Mouse (Mus musculus) liver, embryonic 14.5 days (tissue): ENCODE results near the gene Ick. TPM values are rescaled to one million over a fixed set of nuclear protein-coding genes. Genes with fewer than 3 reads are reported as not detected.
A peak's percentile ranks its signal among the peaks of the same experiment; 100 is the strongest.

Experiments used
- ATAC-seq: fragments of 200-750 bp; cut with Nextera tagmentation; 2 replicates; pipeline ENCODE4 v1.8.0; 2017; ENCODE audit warnings: moderate number of reproducible peaks, mild to moderate bottlenecking, moderate library complexity; ENCODE audit not compliant: insufficient read depth
- DNase-seq, 3 experiments: peaks; one replicate each; pipeline ENCODE4 v3.0.0-alpha.2; 2012 to 2013; ENCODE audit warnings: low read depth in 3 of 3, low spot score in 3 of 3
- H3K27ac ChIP-seq: fragments of 300-500 bp; sonication (generic); 2 replicates; pipeline ENCODE4 v1.5.1; 2014; ENCODE audit warnings: moderate library complexity, mild to moderate bottlenecking, control low read depth, inconsistent platforms
- H3K27me3 ChIP-seq: fragments of 300-500 bp; sonication (generic); 2 replicates; pipeline ENCODE4 v1.6.1; 2014; ENCODE audit warnings: mild to moderate bottlenecking, low read length, moderate library complexity; ENCODE audit not compliant: control insufficient read depth, insufficient read depth
- H3K36me3 ChIP-seq: fragments of 300-500 bp; sonication (generic); replicated peaks from 2 replicates; pipeline ENCODE4 v1.6.1; 2014; ENCODE audit warnings: low read depth; ENCODE audit not compliant: control insufficient read depth, insufficient read depth
- H3K4me1 ChIP-seq, 2 experiments: fragments of 200-500 bp in 1 of 2; fragments of 300-500 bp in 1 of 2; sonication (generic) in 1 of 2; replicated peaks; 2 replicates each; pipeline ENCODE4 v1.6.1; 2012 to 2014; ENCODE audit warnings: antibody characterized with exemption in 1 of 2, inconsistent platforms in 1 of 2, low read length in 1 of 2; ENCODE audit not compliant: control insufficient read depth in 2 of 2, insufficient read depth in 2 of 2
- H3K4me2 ChIP-seq: fragments of 300-500 bp; sonication (generic); 2 replicates; pipeline ENCODE4 v1.6.1; 2014; ENCODE audit warnings: low read depth, mild to moderate bottlenecking, control low read depth, moderate library complexity
- H3K4me3 ChIP-seq, 2 experiments: fragments of 200-500 bp in 1 of 2; fragments of 300-500 bp in 1 of 2; sonication (generic) in 1 of 2; 2 replicates each; pipeline ENCODE4 v1.5.1; 2012 to 2014; ENCODE audit warnings: low read depth in 2 of 2, low read length in 2 of 2, mild to moderate bottlenecking in 2 of 2, control low read depth in 1 of 2, inconsistent platforms in 1 of 2, moderate library complexity in 1 of 2; ENCODE audit not compliant: insufficient read depth in 1 of 2
- H3K9ac ChIP-seq: fragments of 300-500 bp; sonication (generic); replicated peaks from 2 replicates; pipeline ENCODE4 v1.6.1; 2014; ENCODE audit warnings: mild to moderate bottlenecking, control low read depth, moderate library complexity
- H3K9me3 ChIP-seq: fragments of 300-500 bp; sonication (generic); 2 replicates; pipeline ENCODE4 v1.6.1; 2016; ENCODE audit warnings: low read length, mixed read lengths; ENCODE audit not compliant: control insufficient read depth
- CTCF ChIP-seq: IDR thresholded peaks from 2 replicates; pipeline ENCODE4 v1.5.1; 2016; ENCODE audit warnings: antibody characterized with exemption, low read depth, control low read depth
- EP300 ChIP-seq: IDR thresholded peaks from 2 replicates; pipeline ENCODE4 v1.6.1; 2016; ENCODE audit warnings: antibody characterized with exemption, low read depth
- WGBS: fragments of 180-500 bp; shearing (Covaris S2); extraction: QIAGEN DNeasy Blood & Tissue Kit; methylation state at CpG from one replicate; pipeline ENCODE4 v1.1.7; 2014; ENCODE audit not compliant: insufficient replicate concordance; 5-methylcytosine and 5-hydroxymethylcytosine counted together
- polyA plus RNA-seq, 2 experiments: library from polyadenylated mRNA; depleted of rRNA in 1 of 2; stranded (reverse) in 1 of 2; unstranded in 1 of 2; fragments of >200 nt; fragmentation: Nextera tagmentation in 1 of 2; extraction: Ambion mirVana in 1 of 2; gene quantifications; 2 replicates each; pipeline versions ENCODE4 v1.2.1 to v1.2.3; 2012 to 2014

Ick gene
- polyA plus RNA-seq, 2 experiments = 3.6 to 3.7 TPM

DNA sequence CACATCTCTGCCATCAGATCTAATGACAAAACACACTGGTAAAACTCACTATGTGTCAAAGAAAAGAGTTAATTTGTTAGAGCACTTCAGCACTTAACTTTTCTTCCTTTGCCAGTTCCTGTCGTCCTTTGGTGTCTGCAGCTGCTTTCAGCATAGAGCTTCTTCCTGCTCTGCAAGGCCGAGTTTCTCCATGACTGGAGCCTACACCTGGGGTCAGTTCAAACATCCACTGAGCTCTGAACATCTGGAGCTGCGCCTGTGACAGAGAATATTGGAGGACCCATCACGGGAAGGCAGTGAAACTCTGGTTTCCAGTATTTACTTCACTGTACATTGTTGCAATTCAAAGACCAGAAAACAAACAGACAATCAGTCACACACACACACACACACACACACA is 7.6 kb upstream of the Ick start:
- TF ChIP-seq CTCF (no peak), EP300 (no peak)
- H3K27ac ChIP-seq = no peak overlapping the region
- DNase-seq (no peak), ATAC-seq (no peak)
- H3K4me2 ChIP-seq = no peak overlapping the region
- H3K4me3 ChIP-seq = no peak overlapping the region
- no peak overlapping the region for H3K9ac ChIP-seq
- 37% methylated on average over 4 of the region's 4 CpGs for WGBS
- peaks cover 74% of the 10 kb centered on the region for H3K36me3 ChIP-seq
- H3K9me3 ChIP-seq = peaks cover 7% of the 10 kb centered on the region
- H3K27me3 ChIP-seq = no peaks in the 10 kb centered on the region
- peaks cover 25 to 27% of the 10 kb centered on the region in 2 experiments for H3K4me1 ChIP-seq

DNA sequence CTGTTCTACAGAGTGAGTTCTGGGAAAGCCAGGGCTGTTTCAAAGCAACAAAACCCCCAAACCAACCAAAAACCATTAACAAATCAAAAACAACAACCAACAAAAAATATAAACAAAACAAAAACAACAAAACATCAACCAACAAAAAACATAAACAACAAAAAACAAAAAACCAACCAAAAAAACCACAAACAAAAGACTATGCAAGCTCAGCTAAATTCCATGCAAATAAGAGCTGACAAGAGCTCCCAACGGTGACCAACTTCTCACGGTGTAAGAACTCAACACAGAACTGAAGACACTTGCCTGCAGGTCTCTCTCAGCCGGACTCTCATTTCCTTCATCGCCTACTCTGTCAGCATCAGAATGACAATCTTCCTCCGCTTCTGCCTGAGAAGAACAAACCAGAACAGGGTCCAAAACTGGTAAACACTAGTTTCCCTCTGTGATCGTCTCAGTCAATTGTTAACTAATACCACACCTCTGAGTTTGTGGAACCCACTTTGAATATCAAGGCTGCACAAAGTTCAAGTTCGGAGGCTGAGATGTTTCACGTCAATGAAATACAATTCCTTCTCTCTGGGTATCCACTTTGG is 4.9 kb upstream of the Ick start:
- H3K4me2 ChIP-seq = peak overlapping the region; percentile 85
- H3K27me3 ChIP-seq = no peaks in the 10 kb centered on the region
- no peaks in the 10 kb centered on the region for H3K9me3 ChIP-seq
- no peak for ATAC-seq
- H3K4me3 ChIP-seq = peak overlapping the region; percentile 22 to 81; a peak in 2 of 4 replicates
- H3K27ac ChIP-seq = peak overlapping the region; percentile 97
- H3K36me3 ChIP-seq = peaks cover 48% of the 10 kb centered on the region
- no peak for TF ChIP-seq CTCF
- TF ChIP-seq EP300 = no peak
- no peak for DNase-seq
- 79% methylated on average over 8 of the region's 8 CpGs for WGBS
- H3K4me1 ChIP-seq = peaks cover 31 to 32% of the 10 kb centered on the region in 2 experiments
- peak overlapping the region; percentile 19; the same call in 1 of the 2 replicates for H3K9ac ChIP-seq

DNA sequence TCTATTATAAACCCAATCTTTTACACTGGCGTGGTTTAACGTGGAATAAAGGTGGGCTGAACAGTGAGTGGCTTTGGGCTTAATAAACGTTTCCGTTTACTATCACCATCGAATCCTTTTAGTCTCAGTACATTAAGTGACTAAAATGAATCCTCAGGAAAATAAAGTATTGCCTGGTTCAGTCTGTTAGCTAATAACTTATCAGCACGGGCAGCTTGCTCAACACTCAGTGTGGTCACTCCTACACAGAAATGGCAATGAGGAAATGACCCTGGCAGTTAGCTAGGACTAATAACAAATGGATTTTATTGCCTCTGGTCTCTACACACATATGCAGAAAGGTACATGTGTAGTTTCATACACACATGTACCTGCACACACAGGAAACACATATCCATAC is 4.0 kb upstream of the Ick start:
- Histone ChIP-seq H3K4me2 (peak overlapping the region; percentile 85), H3K27ac (peak overlapping the region; percentile 97), H3K36me3 (peaks cover 39% of the 10 kb centered on the region), H3K27me3 (no peaks in the 10 kb centered on the region), H3K9ac (peak overlapping the region; percentile 98), H3K4me1 (peaks cover 34 to 35% of the 10 kb centered on the region in 2 experiments), H3K9me3 (no peaks in the 10 kb centered on the region), H3K4me3 (peak overlapping the region; percentile 50 to 81)
- DNase-seq (peak in 2 of 3 experiments; percentile 58 to 66), ATAC-seq (peak; percentile 29)
- TF ChIP-seq CTCF = no peak
- TF ChIP-seq EP300 = peak; percentile 64; the same call in 1 of the 2 replicates
- WGBS = 10% methylated on average over 6 of the region's 6 CpGs

DNA sequence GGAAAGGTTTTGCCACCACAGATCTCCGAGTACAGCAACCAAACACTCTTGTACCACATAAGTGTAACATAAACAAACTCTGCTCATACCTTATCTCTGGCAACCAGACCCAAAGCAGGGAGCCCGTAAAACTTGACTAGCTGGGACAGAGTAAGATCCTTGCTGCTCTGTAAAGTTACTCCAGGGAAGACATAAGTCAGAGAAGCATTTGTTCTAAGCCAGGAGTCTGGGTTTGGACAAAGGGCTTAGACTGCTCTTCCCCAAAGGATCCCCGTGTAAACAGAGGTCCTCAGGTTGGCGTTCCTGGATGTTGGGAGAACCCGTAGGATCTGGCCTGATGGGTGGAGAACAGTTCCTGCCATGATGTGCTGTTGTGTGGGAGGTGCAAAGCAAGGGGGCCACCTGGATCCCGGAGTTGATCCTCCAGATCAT is 3.5 kb upstream of the Ick start:
- Histone ChIP-seq H3K27ac (peak overlapping the region; percentile 97), H3K4me3 (peak overlapping the region; percentile 73 to 81), H3K4me1 (peaks cover 34 to 35% of the 10 kb centered on the region in 2 experiments), H3K36me3 (peaks cover 34% of the 10 kb centered on the region), H3K27me3 (no peaks in the 10 kb centered on the region), H3K9me3 (no peaks in the 10 kb centered on the region), H3K4me2 (peak overlapping the region; percentile 85), H3K9ac (peak overlapping the region; percentile 98)
- WGBS = 14% methylated on average over 6 of the region's 6 CpGs
- DNase-seq (peak; percentile 76 to 83 (median 82)), ATAC-seq (peak; percentile 77)
- TF ChIP-seq CTCF (peak; percentile 49), EP300 (peak; percentile 84)

DNA sequence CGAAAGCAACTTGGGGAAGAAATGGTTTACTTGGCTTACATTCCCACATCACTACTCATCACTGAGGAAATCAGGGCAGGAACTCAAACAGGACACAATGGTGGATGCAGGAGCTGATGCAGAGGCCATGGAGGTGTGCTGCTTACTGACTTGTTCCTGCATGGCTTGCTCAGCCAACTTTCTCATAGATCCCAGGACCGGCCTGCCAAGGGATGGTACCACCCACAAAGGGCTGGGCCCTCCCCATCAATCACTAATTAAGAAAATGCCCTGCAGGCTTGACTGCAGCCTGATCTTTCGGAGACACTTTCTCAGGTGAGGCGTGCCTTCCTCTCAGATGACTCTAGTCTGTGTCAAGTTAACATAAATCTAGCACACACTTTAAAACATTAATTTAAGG is 2.2 kb upstream of the Ick start:
- no peaks in the 10 kb centered on the region for H3K9me3 ChIP-seq
- H3K27ac ChIP-seq = peak overlapping the region; percentile 97
- DNase-seq (no peak), ATAC-seq (no peak)
- no peaks in the 10 kb centered on the region for H3K27me3 ChIP-seq
- peak overlapping the region; percentile 74 to 81 for H3K4me3 ChIP-seq
- peaks cover 23% of the 10 kb centered on the region for H3K36me3 ChIP-seq
- H3K4me2 ChIP-seq = peak overlapping the region; percentile 85
- 54% methylated on average over 4 of the region's 4 CpGs for WGBS
- no peak for TF ChIP-seq CTCF
- TF ChIP-seq EP300 = no peak
- H3K4me1 ChIP-seq = peaks cover 34 to 35% of the 10 kb centered on the region in 2 experiments
- H3K9ac ChIP-seq = peak overlapping the region; percentile 98
